Mouse (Mus musculus) CH12.LX (cell line): ENCODE results near the gene Rgs14. TPM values are rescaled to one million over a fixed set of nuclear protein-coding genes. Genes with fewer than 3 reads are reported as not detected.

ENCODE experiments used
- DNase-seq: peaks from one replicate; pipeline ENCODE4 v3.0.0-alpha.2; 2013; ENCODE audit errors: extremely low read depth
- H3K27ac ChIP-seq: 2 replicates; pipeline ENCODE4 v1.5.1; 2012; ENCODE audit warnings: low read depth, mild to moderate bottlenecking, control low read depth, moderate library complexity; ENCODE audit not compliant: insufficient read depth
- H3K27me3 ChIP-seq: replicated peaks from 2 replicates; pipeline ENCODE3; 2012; ENCODE audit warnings: inconsistent platforms
- H3K36me3 ChIP-seq, 2 experiments: replicated peaks in 1 of 2; 2 replicates each; pipeline versions ENCODE3 to v1.6.1; 2012; ENCODE audit warnings: inconsistent platforms in 1 of 2, low read length in 1 of 2, mild to moderate bottlenecking in 1 of 2, mixed read lengths in 1 of 2, moderate library complexity in 1 of 2; ENCODE audit not compliant: control insufficient read depth in 1 of 2, insufficient read depth in 1 of 2
- H3K4me1 ChIP-seq, 2 experiments: 2 replicates each; pipeline ENCODE4 v1.6.1; 2012; ENCODE audit warnings: inconsistent platforms in 1 of 2, moderate library complexity in 1 of 2; ENCODE audit not compliant: insufficient read depth in 2 of 2, control insufficient read depth in 1 of 2
- H3K4me2 ChIP-seq: 2 replicates; pipeline ENCODE4 v1.6.1; 2012; ENCODE audit warnings: low read depth, mild to moderate bottlenecking, control low read depth; ENCODE audit not compliant: poor library complexity, insufficient read depth, severe bottlenecking
- H3K4me3 ChIP-seq, 3 experiments: fragments of 150-350 bp in 1 of 3; sonication (generic) in 1 of 3; replicated peaks in 1 of 3; 2 replicates each; pipeline versions ENCODE3 to v1.5.1; 2011 to 2012; ENCODE audit warnings: low read depth in 2 of 3, low read length in 2 of 3, mild to moderate bottlenecking in 2 of 3, moderate library complexity in 2 of 3, control low read depth in 1 of 3, improper control_type of control experiment in 1 of 3, inconsistent platforms in 1 of 3, mixed read lengths in 1 of 3; ENCODE audit not compliant: poor library complexity in 1 of 3
- H3K79me2 ChIP-seq: replicated peaks from 2 replicates; pipeline ENCODE4 v1.6.1; 2012; ENCODE audit warnings: mild to moderate bottlenecking, moderate library complexity; ENCODE audit not compliant: control insufficient read depth, poor library complexity, insufficient read depth, severe bottlenecking; ENCODE audit errors: extremely low read depth
- H3K9ac ChIP-seq: 2 replicates; pipeline ENCODE4 v1.6.1; 2012; ENCODE audit warnings: low read depth, mild to moderate bottlenecking, control low read depth, moderate library complexity; ENCODE audit not compliant: insufficient read depth
- H3K9me3 ChIP-seq: replicated peaks from 2 replicates; pipeline ENCODE3; 2012; ENCODE audit warnings: low read length, inconsistent platforms, mixed read lengths
- CHD1 ChIP-seq: IDR thresholded peaks from 2 replicates; pipeline ENCODE4 v1.6.1; 2012; ENCODE audit warnings: low read depth, low read length, improper control_type of control experiment, inconsistent platforms
- CHD2 ChIP-seq: IDR thresholded peaks from 2 replicates; pipeline ENCODE4 v1.6.1; 2011; ENCODE audit warnings: low read length, improper control_type of control experiment
- CTCF ChIP-seq, 2 experiments: IDR thresholded peaks in 1 of 2; conservative IDR thresholded peaks in 1 of 2; 2 replicates each; pipeline ENCODE4 v1.5.1; 2011 to 2012; ENCODE audit warnings: low read depth in 2 of 2, low read length in 2 of 2, improper control_type of control experiment in 1 of 2, inconsistent platforms in 1 of 2, mild to moderate bottlenecking in 1 of 2, moderate library complexity in 1 of 2
- E2F4 ChIP-seq: IDR thresholded peaks from 2 replicates; pipeline ENCODE4 v1.6.1; 2011; ENCODE audit warnings: low read depth, low read length, improper control_type of control experiment; ENCODE audit not compliant: insufficient replicate concordance
- ELF1 ChIP-seq: IDR thresholded peaks from 2 replicates; pipeline ENCODE4 v1.6.1; 2014; ENCODE audit warnings: low read depth, mild to moderate bottlenecking, inconsistent platforms, low read length, improper control_type of control experiment
- EP300 ChIP-seq: IDR thresholded peaks from 2 replicates; pipeline ENCODE4 v1.6.1; 2011; ENCODE audit warnings: low read length, improper control_type of control experiment
- ETS1 ChIP-seq: conservative IDR thresholded peaks from 2 replicates; pipeline ENCODE4 v1.6.1; 2012; ENCODE audit warnings: low read depth, mild to moderate bottlenecking, inconsistent platforms, low read length, improper control_type of control experiment, moderate library complexity
- GABPA ChIP-seq: IDR thresholded peaks from 2 replicates; pipeline ENCODE4 v1.6.1; 2012; ENCODE audit warnings: low read depth, low read length, improper control_type of control experiment, inconsistent platforms; ENCODE audit not compliant: insufficient replicate concordance
- HCFC1 ChIP-seq: IDR thresholded peaks from 2 replicates; pipeline ENCODE4 v1.6.1; 2012; ENCODE audit warnings: low read depth, mild to moderate bottlenecking, inconsistent platforms, low read length, improper control_type of control experiment
- JUND ChIP-seq: conservative IDR thresholded peaks from 2 replicates; pipeline ENCODE4 v1.6.1; 2011; ENCODE audit warnings: low read depth, low read length, improper control_type of control experiment
- MAFK ChIP-seq: IDR thresholded peaks from 2 replicates; pipeline ENCODE4 v1.6.1; 2011; ENCODE audit warnings: low read length, improper control_type of control experiment; ENCODE audit not compliant: insufficient replicate concordance
- MAZ ChIP-seq: IDR thresholded peaks from 2 replicates; pipeline ENCODE4 v1.6.1; 2012; ENCODE audit warnings: low read depth, mild to moderate bottlenecking, inconsistent platforms, low read length, improper control_type of control experiment, moderate library complexity
- MEF2A ChIP-seq: IDR thresholded peaks from 2 replicates; pipeline ENCODE4 v1.6.1; 2014; ENCODE audit warnings: low read depth, mild to moderate bottlenecking, inconsistent platforms, low read length, improper control_type of control experiment, borderline replicate concordance
- MXI1 ChIP-seq: IDR thresholded peaks from 2 replicates; pipeline ENCODE4 v1.6.1; 2011; ENCODE audit warnings: mild to moderate bottlenecking, low read depth, low read length, improper control_type of control experiment
- MYC ChIP-seq: IDR thresholded peaks from 2 replicates; pipeline ENCODE4 v1.6.1; 2011; ENCODE audit warnings: low read depth, mild to moderate bottlenecking, improper control_type of control experiment, low read length
- NRF1 ChIP-seq: IDR thresholded peaks from 2 replicates; pipeline ENCODE4 v1.6.1; 2014; ENCODE audit warnings: low read depth, mild to moderate bottlenecking, inconsistent platforms, low read length, improper control_type of control experiment, moderate library complexity
- PAX5 ChIP-seq: IDR thresholded peaks from 2 replicates; pipeline ENCODE4 v1.6.1; 2012; ENCODE audit warnings: low read length, inconsistent platforms, mixed read lengths
- POLR2A ChIP-seq: IDR thresholded peaks from 2 replicates; pipeline ENCODE4 v1.6.1; 2011; ENCODE audit warnings: low read depth, mild to moderate bottlenecking, improper control_type of control experiment, low read length
- RCOR1 ChIP-seq: conservative IDR thresholded peaks from 2 replicates; pipeline ENCODE4 v1.6.1; 2012; ENCODE audit warnings: low read depth, mild to moderate bottlenecking, inconsistent platforms, low read length, improper control_type of control experiment
- SIN3A ChIP-seq: IDR thresholded peaks from 2 replicates; pipeline ENCODE4 v1.6.1; 2012; ENCODE audit warnings: low read length, improper control_type of control experiment, inconsistent platforms
- SMC3 ChIP-seq: IDR thresholded peaks from 2 replicates; pipeline ENCODE4 v1.6.1; 2011; ENCODE audit warnings: low read depth, low read length, improper control_type of control experiment
- TBP ChIP-seq: conservative IDR thresholded peaks from 2 replicates; pipeline ENCODE4 v1.6.1; 2011; ENCODE audit warnings: low read depth, low read length, improper control_type of control experiment
- UBTF ChIP-seq: IDR thresholded peaks from 2 replicates; pipeline ENCODE4 v1.6.1; 2012; ENCODE audit warnings: low read depth, mild to moderate bottlenecking, inconsistent platforms, low read length, improper control_type of control experiment, moderate library complexity
- USF1 ChIP-seq: IDR thresholded peaks from 2 replicates; pipeline ENCODE4 v1.6.1; 2014; ENCODE audit warnings: low read depth, mild to moderate bottlenecking, inconsistent platforms, low read length, improper control_type of control experiment
- ZC3H11A ChIP-seq: IDR thresholded peaks from 2 replicates; pipeline ENCODE4 v1.6.1; 2012; ENCODE audit warnings: low read depth, mild to moderate bottlenecking, inconsistent platforms, low read length, improper control_type of control experiment
- ZKSCAN1 ChIP-seq: IDR thresholded peaks from 2 replicates; pipeline ENCODE4 v1.6.1; 2012; ENCODE audit warnings: low read depth, inconsistent platforms, low read length, improper control_type of control experiment, borderline replicate concordance
- ZMIZ1 ChIP-seq: IDR thresholded peaks from 2 replicates; pipeline ENCODE4 v1.6.1; 2012; ENCODE audit warnings: low read depth, mild to moderate bottlenecking, inconsistent platforms, low read length, improper control_type of control experiment
- ZNF384 ChIP-seq: IDR thresholded peaks from 2 replicates; pipeline ENCODE4 v1.6.1; 2012; ENCODE audit warnings: low read depth, low read length, improper control_type of control experiment, inconsistent platforms
- dilution Hi-C: fragments of 300-500 bp; cut with MboI; formaldehyde crosslinking; loops from 2 replicates; pipeline ENCODE4 v1.14.3; 2020; ENCODE audit warnings: low sequenced_read_pairs; ENCODE audit not compliant: extremely low pct_unique_long_range_greater_than_20kb, extremely low pct_ligation_motif_present
- in situ Hi-C: fragments of 300-500 bp; cut with MboI; formaldehyde crosslinking; loops from 3 replicates; pipeline ENCODE4 v1.14.3; 2019; ENCODE audit warnings: low sequenced_read_pairs, low pct_ligation_motif_present, low pct_unique_long_range_greater_than_20kb, mixed read lengths
- polyA plus RNA-seq: library from polyadenylated mRNA; unstranded; fragments of >175 nt; gene quantifications from 2 replicates; pipeline ENCODE4 v1.2.1, GENCODE M21; 2012; ENCODE audit warnings: low read depth; ENCODE audit not compliant: insufficient read length
- total RNA-seq, 2 experiments: library from RNA; depleted of rRNA; stranded (reverse); fragments of 300-350 nt in 1 of 2; fragments of >200 nt in 1 of 2; gene quantifications; 2 replicates each; pipeline ENCODE4 v1.2.3; 2012 to 2014

Rgs14 gene
- total and polyA plus RNA-seq, 3 experiments, result 6.3 to 8.0 (median 7.6) TPM

DNA sequence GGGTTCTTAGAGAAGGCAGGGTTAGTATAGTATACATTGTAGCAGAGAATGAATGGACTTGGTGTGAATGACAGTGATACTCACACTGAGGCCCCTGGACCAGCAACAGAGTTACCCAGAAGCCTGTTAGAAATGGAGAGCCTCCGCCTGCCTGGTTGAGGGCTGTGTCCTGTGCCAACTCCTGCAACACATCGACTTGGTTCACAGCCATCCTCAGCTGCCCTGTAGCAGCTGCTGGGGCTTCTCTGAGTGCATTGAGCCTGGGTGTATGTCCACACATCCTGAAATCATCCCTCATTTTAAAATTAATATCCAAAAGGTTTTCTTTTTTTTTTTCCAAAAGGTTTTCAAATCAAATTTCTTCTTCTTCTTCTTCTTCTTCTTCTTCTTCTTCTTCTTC is 6.3 kb downstream of the Rgs14 start:
- Histone ChIP-seq H3K36me3 (peaks cover 21 to 37% of the 10 kb centered on the region in 2 experiments), H3K27me3 (no peaks in the 10 kb centered on the region), H3K4me1 (peaks cover 11 to 38% of the 10 kb centered on the region in 2 experiments), H3K27ac (no peak overlapping the region), H3K9me3 (no peaks in the 10 kb centered on the region), H3K4me3 (no peak overlapping the region), H3K9ac (no peak overlapping the region), H3K4me2 (no peak overlapping the region), H3K79me2 (no peaks in the 10 kb centered on the region)
- dilution Hi-C loops (no loop called here), in situ Hi-C loops (no loop called here)
- TF ChIP-seq EP300, result no peak
- no peak for TF ChIP-seq MAFK
- TF ChIP-seq JUND, result no peak
- no peak for TF ChIP-seq CTCF (conservative IDR thresholded peaks at IDR 0.05 in 1 of 2, IDR thresholded peaks at IDR 0.05 in 1 of 2; ENCODE audit: low read depth in 2 of 2, low read length in 2 of 2)
- TF ChIP-seq ZNF384, result no peak
- no peak for TF ChIP-seq ETS1
- no peak for TF ChIP-seq ZKSCAN1
- no peak for TF ChIP-seq GABPA
- TF ChIP-seq MAZ, result no peak
- TF ChIP-seq UBTF, result no peak
- TF ChIP-seq TBP, result no peak
- TF ChIP-seq MEF2A, result no peak
- no peak for TF ChIP-seq MXI1
- TF ChIP-seq E2F4, result no peak
- no peak for TF ChIP-seq SMC3
- TF ChIP-seq RCOR1, result no peak
- TF ChIP-seq HCFC1, result no peak
- TF ChIP-seq CHD1, result no peak
- DNase-seq, result no peak

GRCm38 (mm10) chr13:55378907-55379580 is 9.5 kb downstream of the Rgs14 start:
- H3K27me3 ChIP-seq, result no peaks in the 10 kb centered on the region
- in situ Hi-C loops (no loop called here), dilution Hi-C loops (no loop called here)
- peaks cover 3 to 23% of the 10 kb centered on the region in 2 experiments; a peak in 2 of 4 replicates for H3K4me1 ChIP-seq
- no peak for DNase-seq
- no peaks in the 10 kb centered on the region for H3K79me2 ChIP-seq
- TF ChIP-seq ZMIZ1 (no peak), ELF1 (no peak), MYC (no peak), ZC3H11A (no peak), CHD2 (no peak), USF1 (no peak), ZNF384 (no peak), CTCF (conservative IDR thresholded peaks at IDR 0.05 in 1 of 2, IDR thresholded peaks at IDR 0.05 in 1 of 2; ENCODE audit: low read depth in 2 of 2, low read length in 2 of 2) (no peak), GABPA (no peak), HCFC1 (no peak), PAX5 (no peak), NRF1 (no peak), RCOR1 (no peak), SIN3A (no peak), UBTF (no peak), JUND (no peak), POLR2A (no peak), MAFK (no peak)
- H3K4me2 ChIP-seq, result no peak overlapping the region
- H3K9ac ChIP-seq, result no peak overlapping the region
- H3K27ac ChIP-seq, result no peak overlapping the region
- H3K9me3 ChIP-seq, result no peaks in the 10 kb centered on the region
- H3K36me3 ChIP-seq, result peaks cover 40 to 68% of the 10 kb centered on the region in 2 experiments
- H3K4me3 ChIP-seq, result no peak overlapping the region
